Mouse (Mus musculus): ENCODE results near the gene Stx5a. TPM values are rescaled to one million over a fixed set of nuclear protein-coding genes. Genes with fewer than 3 reads are reported as not detected.
A peak's percentile ranks its signal among the peaks of the same experiment; 100 is the strongest.
"Not testable (repeated sequence)": the region's sequence is repeated elsewhere in the genome, so short reads cannot be mapped to it uniquely, and the experiment has no call there.

The Stx5a gene
- polyA plus RNA-seq, 1 experiment from 2014 or later: 132 TPM

DNA sequence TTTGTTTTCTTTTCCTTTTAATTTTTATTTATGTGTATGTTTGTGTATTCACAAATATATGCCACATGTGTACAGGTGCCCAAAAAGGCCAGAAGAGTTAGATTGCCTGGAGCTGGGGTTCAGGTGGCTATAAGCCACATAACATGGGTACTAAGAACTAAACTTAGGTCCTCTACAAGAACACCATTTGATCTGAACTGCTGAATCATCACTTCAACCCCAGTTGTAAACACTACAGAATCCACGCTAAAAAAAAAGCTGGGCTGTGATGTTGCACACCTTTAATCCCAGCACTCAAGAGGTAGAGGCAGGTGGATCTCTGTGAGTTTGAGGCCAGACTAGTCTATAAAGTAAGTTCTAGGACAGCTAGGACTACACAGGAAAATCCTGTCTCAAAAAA, 19.8 kb upstream of the Stx5a start:
- H3K36me3 ChIP-seq: peaks cover 21% of the 10 kb centered on the region
- peak overlapping the region; percentile 6; the same call in 1 of the 2 replicates for H3K4me2 ChIP-seq
- no peak for ATAC-seq (ENCODE audit: insufficient read depth, low FRiP score, low read depth)
- no peak overlapping the region for H3K9ac ChIP-seq
- peaks cover 8% of the 10 kb centered on the region; the same call in 1 of the 2 replicates for H3K4me1 ChIP-seq
- H3K27ac ChIP-seq: no peak overlapping the region
- H3K9me3 ChIP-seq: no peaks in the 10 kb centered on the region
- H3K4me3 ChIP-seq (replicated peaks): no peak overlapping the region
- no peaks in the 10 kb centered on the region for H3K27me3 ChIP-seq (replicated peaks)
- 54% methylated on average over 1 of the region's 1 CpGs for WGBS

DNA sequence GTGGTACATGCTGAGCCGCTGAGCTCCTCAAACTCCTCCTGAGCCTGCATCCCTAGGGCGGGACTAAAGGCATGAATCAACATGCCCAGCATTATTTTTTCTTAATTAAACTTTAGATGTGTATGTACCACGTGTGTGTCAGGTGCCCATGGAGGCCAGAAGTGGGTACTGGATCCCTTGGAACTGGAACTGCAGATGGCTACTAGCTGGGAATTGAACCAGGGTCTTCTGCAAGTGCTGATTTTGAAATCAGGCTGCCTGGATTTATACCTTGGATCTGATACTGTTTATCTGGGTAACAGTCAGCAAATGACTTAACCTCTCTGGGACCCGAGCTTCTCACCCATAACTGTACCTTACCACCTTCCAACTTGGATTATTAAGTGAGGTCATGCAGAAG, 19.2 kb upstream of the Stx5a start:
- WGBS: 42% methylated on average over 4 of the region's 4 CpGs
- H3K9me3 ChIP-seq: no peaks in the 10 kb centered on the region
- H3K9ac ChIP-seq: peak overlapping the region; percentile 88; the same call in 1 of the 2 replicates
- H3K4me3 ChIP-seq (replicated peaks): peak overlapping the region; percentile 77
- H3K4me2 ChIP-seq: peak overlapping the region; percentile 64
- H3K27me3 ChIP-seq (replicated peaks): no peaks in the 10 kb centered on the region
- H3K36me3 ChIP-seq: peaks cover 27% of the 10 kb centered on the region
- no peak for ATAC-seq (ENCODE audit: insufficient read depth, low FRiP score, low read depth)
- H3K4me1 ChIP-seq: peaks cover 8% of the 10 kb centered on the region; the same call in 1 of the 2 replicates
- H3K27ac ChIP-seq: peak overlapping the region; percentile 99

DNA sequence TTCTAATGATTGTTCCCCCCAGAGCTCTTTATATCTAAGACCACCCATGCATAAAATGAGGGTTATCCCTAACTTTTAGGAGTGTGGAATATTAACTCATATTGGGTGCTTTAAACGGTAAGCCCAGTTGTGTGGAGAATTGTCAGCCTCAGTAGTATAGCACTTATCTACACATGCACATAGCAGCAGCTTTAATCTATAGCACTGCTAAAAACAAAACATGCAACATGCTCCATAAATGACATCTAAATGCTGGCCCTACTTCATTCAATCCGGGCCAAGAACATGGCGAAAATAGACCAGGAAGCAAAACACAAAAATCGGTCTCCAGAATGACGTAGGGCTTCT, 18.7 kb upstream of the Stx5a start:
- no peaks in the 10 kb centered on the region for H3K9me3 ChIP-seq
- H3K4me2 ChIP-seq: peak overlapping the region; percentile 64
- WGBS: under 1% methylated on average over 5 of the region's 5 CpGs
- H3K4me3 ChIP-seq (replicated peaks): peak overlapping the region; percentile 77
- peak; percentile 3; the same call in 1 of the 2 replicates for ATAC-seq (ENCODE audit: insufficient read depth, low FRiP score, low read depth)
- H3K27me3 ChIP-seq (replicated peaks): no peaks in the 10 kb centered on the region
- H3K27ac ChIP-seq: peak overlapping the region; percentile 99
- H3K36me3 ChIP-seq: peaks cover 28% of the 10 kb centered on the region
- peak overlapping the region; percentile 88 for H3K9ac ChIP-seq
- H3K4me1 ChIP-seq: peaks cover 8% of the 10 kb centered on the region; the same call in 1 of the 2 replicates

DNA sequence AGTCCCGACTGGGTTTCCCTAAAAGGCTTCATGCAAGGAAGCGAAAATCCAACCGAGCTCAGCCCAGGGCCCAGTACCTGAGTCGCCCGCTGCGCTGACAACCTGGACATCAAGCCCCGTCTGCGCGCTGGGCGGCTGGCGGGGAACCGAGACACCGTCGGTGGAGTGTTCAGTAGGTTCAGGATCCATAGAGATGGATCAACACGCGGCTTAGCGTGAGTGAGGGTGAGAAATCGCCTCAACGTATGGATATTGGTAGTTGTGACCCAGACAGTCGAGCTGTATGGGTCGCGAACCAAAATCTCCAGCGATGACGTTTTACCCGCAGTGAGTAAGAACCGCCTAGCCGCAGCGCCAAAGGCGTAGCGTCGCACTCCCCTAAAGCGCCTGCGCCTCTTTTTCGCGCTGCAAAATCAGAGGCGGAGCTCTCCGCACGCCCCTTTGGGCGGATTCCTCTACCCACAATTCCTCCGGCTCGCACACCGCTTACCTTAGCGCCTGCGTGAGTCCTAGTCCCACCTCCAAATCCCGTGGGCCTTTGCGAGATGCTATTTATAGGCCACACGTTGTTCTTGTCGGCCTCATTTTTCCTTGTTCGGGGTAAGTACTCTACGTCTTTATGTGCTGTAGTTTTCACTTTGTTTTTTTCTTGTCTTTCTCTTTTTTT, 18.2 kb upstream of the Stx5a start, which contains the start of gene Slc3a2:
Gene Slc3a2 (minus strand): TSS at position 463 of the 667 bp plus-strand sequence.
- Histone ChIP-seq H3K27ac (peak within 1 kb of the TSS; percentile 99), H3K9me3 (no peaks in the 10 kb centered on the region), H3K4me1 (peaks cover 8% of the 10 kb centered on the region; the same call in 1 of the 2 replicates), H3K36me3 (peaks cover 28% of the 10 kb centered on the region), H3K27me3 (replicated peaks) (no peaks in the 10 kb centered on the region), H3K4me2 (peak within 1 kb of the TSS; percentile 64), H3K9ac (peak within 1 kb of the TSS; percentile 88), H3K4me3 (replicated peaks) (peak within 1 kb of the TSS; percentile 77)
- ATAC-seq (ENCODE audit: insufficient read depth, low FRiP score, low read depth): peak; percentile 98
- WGBS: under 1% methylated on average over 50 of the region's 50 CpGs

DNA sequence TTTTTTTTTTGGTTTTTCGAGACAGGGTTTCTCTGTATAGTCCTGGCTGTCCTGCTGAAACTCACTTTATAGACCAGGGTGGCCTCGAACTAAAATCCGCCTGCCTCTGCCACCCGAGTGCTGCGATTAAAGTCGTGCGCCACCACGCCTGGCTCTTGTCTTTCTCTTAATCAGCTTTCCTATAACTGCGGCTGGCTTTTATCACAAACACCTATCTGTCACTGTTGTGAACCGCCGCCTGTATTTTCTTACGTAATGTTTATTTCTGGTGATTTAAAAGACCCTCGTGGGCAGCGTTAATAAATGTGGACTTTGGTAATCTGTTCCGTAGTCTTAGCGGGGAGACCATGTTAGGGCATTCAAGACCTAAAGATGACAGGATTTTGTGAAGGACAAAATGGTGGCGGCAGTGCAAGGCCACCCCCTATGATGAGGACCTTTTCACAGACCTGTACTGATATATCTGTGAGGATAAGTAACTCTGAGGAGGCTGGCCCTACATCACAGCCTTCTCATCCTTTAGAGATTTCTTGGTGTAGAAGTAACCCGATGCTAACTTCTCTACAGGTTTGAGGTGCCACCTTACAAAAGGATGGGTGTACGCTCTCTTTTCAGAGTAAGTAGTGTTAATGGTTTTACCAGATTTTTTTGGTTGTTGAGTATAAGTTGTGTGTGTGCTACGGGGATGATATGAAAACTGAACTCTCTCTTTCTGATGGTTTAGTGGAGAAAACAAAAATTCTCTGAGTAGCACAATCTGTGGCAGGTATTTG, 17.5 kb upstream of the Stx5a start:
- Histone ChIP-seq H3K4me3 (replicated peaks) (peak overlapping the region; percentile 77), H3K27ac (peak overlapping the region; percentile 91), H3K36me3 (peaks cover 28% of the 10 kb centered on the region), H3K4me1 (peaks cover 8% of the 10 kb centered on the region; the same call in 1 of the 2 replicates), H3K9me3 (no peaks in the 10 kb centered on the region), H3K9ac (peak overlapping the region; percentile 88), H3K27me3 (replicated peaks) (no peaks in the 10 kb centered on the region), H3K4me2 (peak overlapping the region; percentile 59)
- WGBS: under 1% methylated on average over 20 of the region's 20 CpGs
- ATAC-seq (ENCODE audit: insufficient read depth, low FRiP score, low read depth): no peak

DNA sequence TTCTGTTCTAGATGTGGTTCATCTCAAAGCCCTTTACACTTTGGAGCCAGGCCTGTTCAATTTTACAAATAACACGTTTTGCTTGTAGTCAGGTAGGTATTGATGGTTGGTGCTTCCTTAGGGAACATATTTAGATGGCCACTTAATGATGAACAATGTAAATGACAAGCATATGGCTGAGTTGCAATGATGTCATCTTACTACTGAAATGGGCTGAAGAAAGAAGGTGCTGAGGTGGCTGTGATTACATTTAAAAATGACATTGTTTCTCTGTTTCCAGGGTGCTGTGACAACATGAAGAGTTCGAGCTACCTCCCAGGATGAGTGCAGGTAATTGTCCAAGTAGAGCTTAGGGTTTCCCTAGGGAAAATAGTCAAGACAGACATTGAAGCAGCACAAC, 16.8 kb upstream of the Stx5a start:
- H3K36me3 ChIP-seq: peaks cover 28% of the 10 kb centered on the region
- no peak for ATAC-seq (ENCODE audit: insufficient read depth, low FRiP score, low read depth)
- H3K27ac ChIP-seq: peak overlapping the region; percentile 91; the same call in 1 of the 2 replicates
- peaks cover 8% of the 10 kb centered on the region; the same call in 1 of the 2 replicates for H3K4me1 ChIP-seq
- H3K4me2 ChIP-seq: peak overlapping the region; percentile 59
- peak overlapping the region; percentile 88 for H3K9ac ChIP-seq
- H3K4me3 ChIP-seq (replicated peaks): peak overlapping the region; percentile 77
- no peaks in the 10 kb centered on the region for H3K27me3 ChIP-seq (replicated peaks)
- no peaks in the 10 kb centered on the region for H3K9me3 ChIP-seq
- WGBS: 2% methylated on average over 2 of the region's 2 CpGs

DNA sequence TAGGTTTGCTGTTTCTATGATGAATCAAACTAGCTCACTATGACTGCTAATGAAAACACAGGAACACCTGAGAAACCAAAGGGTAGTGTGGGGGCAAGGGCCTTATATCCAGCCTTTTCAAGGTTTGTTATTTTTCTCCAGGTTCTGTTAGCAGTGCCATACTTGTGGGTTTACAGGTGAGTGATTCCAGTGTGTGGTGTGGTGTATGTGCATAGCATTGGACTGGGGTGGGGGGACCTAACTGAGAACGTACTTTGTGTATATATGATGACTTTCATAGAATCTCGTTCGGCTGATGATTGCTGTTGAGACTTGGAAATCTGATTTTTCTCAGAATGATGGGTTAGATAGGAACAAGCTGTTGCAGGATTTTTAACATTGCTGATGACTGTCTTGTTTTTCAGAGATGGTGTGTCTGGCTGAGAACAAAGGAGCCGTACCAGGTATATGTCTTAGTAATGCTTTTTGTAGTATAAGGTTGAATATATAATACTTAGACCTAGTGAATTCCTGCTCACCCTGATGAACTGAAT, 16.1 kb upstream of the Stx5a start:
- Histone ChIP-seq H3K4me3 (replicated peaks) (peak overlapping the region; percentile 77), H3K36me3 (peaks cover 28% of the 10 kb centered on the region), H3K9ac (peak overlapping the region; percentile 7; the same call in 1 of the 2 replicates), H3K4me2 (peak overlapping the region; percentile 59), H3K9me3 (no peaks in the 10 kb centered on the region), H3K27me3 (replicated peaks) (no peaks in the 10 kb centered on the region), H3K4me1 (peaks cover 8% of the 10 kb centered on the region; the same call in 1 of the 2 replicates), H3K27ac (peak overlapping the region; percentile 51; the same call in 1 of the 2 replicates)
- ATAC-seq (ENCODE audit: insufficient read depth, low FRiP score, low read depth): no peak
- WGBS: 32% methylated on average over 4 of the region's 4 CpGs

DNA sequence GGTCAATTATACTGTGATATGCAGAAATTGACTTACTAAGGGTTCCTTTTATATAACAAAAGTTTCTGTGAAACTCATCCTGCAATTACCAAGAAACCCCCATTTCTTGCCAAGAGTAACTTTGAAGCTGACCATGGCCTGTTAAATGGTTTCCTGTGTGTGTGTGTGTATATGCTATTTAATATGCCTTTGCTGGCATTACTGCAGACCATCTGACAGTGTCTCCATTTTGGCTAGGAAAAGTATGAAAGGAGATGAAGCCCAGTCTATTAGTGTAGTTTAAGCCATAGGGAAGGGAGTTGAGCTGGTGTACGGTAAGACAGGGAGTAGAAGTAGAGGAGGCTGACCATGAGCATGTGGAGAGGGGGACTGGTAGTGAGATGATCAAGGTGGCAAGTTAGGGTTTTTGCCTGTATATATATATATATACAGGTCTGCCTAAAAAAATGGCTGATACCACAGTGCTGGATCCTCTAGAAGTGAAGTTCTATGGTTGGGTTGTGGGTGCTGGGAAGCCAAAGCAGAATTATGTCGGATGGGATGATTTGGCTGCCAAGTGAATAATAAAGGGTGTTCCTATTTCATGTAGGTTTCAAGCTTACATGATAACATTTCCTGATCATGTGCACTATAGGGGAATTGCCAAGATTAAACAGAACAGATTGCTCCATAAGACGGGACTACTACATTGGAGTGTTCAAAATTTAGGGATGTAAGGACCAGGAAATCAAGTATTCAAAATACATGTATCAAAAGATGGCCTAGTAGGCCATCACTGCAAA, 14.4 kb upstream of the Stx5a start:
- H3K27me3 ChIP-seq (replicated peaks): no peaks in the 10 kb centered on the region
- H3K4me2 ChIP-seq: no peak overlapping the region
- ATAC-seq (ENCODE audit: insufficient read depth, low FRiP score, low read depth): no peak
- H3K4me1 ChIP-seq: peaks cover 8% of the 10 kb centered on the region; the same call in 1 of the 2 replicates
- peaks cover 28% of the 10 kb centered on the region for H3K36me3 ChIP-seq
- no peak overlapping the region for H3K27ac ChIP-seq
- H3K9ac ChIP-seq: no peak overlapping the region
- H3K4me3 ChIP-seq (replicated peaks): no peak overlapping the region
- no peaks in the 10 kb centered on the region for H3K9me3 ChIP-seq
- WGBS: 28% methylated on average over 3 of the region's 3 CpGs

DNA sequence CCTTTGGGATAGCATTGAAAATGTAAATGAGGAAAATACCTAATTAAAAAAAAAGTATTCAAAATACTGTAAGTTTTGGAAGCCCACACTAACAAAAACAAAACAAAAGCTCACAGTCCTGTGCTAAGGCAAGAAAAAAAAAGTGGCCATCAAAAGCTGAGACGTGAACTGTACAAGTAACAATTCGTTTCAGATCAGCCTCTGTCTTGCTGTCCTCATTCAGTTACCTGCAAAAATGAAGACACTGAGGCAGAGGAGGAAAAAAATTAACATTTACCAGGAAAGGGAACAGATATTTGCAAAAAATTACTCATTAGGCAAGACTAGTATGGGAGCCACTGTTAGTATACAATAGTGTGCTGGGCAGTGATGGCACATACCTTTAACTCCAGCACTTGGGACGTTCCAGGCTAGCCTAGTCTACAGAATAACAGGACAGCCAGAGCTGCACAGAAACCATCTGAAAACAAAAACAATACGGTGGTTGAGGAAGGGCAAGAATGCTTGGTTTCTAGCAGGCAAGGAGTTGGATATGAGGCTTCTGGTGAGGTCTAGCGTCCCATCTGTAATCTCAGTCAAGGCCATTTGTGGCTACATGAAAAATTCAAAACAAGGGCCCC, 13.6 kb upstream of the Stx5a start:
- no peaks in the 10 kb centered on the region for H3K27me3 ChIP-seq (replicated peaks)
- peaks cover 5% of the 10 kb centered on the region; the same call in 1 of the 2 replicates for H3K4me1 ChIP-seq
- H3K9me3 ChIP-seq: no peaks in the 10 kb centered on the region
- no peak overlapping the region for H3K4me3 ChIP-seq (replicated peaks)
- peaks cover 28% of the 10 kb centered on the region for H3K36me3 ChIP-seq
- no peak overlapping the region; the same call in 1 of the 2 replicates for H3K27ac ChIP-seq
- ATAC-seq (ENCODE audit: insufficient read depth, low FRiP score, low read depth): no peak
- no peak overlapping the region for H3K4me2 ChIP-seq
- 21% methylated on average over 5 of the region's 5 CpGs for WGBS
- no peak overlapping the region for H3K9ac ChIP-seq

DNA sequence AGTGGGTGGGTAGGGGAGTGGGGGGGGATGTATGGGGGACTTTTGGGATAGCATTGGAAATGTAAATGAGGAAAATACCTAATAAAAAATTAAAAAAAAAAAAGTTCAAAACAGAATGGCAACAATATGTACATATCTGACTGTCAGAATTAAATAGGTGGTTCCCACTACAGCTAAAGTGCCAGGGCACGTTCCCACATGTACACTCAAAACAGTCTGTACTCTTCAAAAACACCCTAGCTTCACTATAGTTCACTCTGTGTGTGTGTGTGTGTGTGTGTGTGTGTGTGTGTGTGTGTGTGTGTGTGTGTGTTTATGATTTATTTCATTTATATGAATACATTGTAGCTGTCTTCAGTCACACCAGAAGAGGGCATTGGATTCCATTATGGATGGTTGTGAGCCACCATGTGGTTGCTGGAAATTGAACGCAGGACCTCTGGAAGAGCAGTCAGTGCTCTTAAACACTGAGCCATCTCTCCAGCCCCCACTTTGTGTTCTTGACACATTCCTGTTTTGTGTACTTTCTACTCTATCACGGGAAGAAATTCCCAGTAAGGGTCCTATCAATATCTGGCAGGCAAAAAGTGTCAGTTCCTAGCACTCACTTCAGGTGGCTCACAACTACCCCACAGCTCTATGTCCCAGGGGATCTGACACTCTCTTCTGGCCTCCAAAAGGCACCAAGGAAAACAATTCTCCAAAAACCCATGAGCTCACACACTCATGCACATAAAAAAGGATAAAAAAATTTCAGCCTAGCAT, 12.7 kb upstream of the Stx5a start:
- WGBS: 46% methylated on average over 3 of the region's 3 CpGs
- peaks cover 28% of the 10 kb centered on the region for H3K36me3 ChIP-seq
- not testable (repeated sequence) for H3K9me3 ChIP-seq; H3K27ac ChIP-seq; H3K27me3 ChIP-seq (replicated peaks); H3K9ac ChIP-seq; H3K4me3 ChIP-seq (replicated peaks); ATAC-seq (ENCODE audit: insufficient read depth, low FRiP score, low read depth); H3K4me2 ChIP-seq; H3K4me1 ChIP-seq

Data from stomach, embryonic 15.5 days (tissue).